Mouse (Mus musculus) left cerebral cortex, postnatal 25 days (tissue): ENCODE measurements around the gene 2700081O15Rik. TPM values are rescaled to one million over a fixed set of nuclear protein-coding genes. Genes with fewer than 3 reads are reported as not detected.
"Not testable (repeated sequence)": the region's sequence is repeated elsewhere in the genome, so short reads cannot be mapped to it uniquely, and the experiment has no call there.

ENCODE experiments used
- DNase-seq, 2 experiments: peaks; one replicate each; pipeline ENCODE4 v3.0.0; 2022; ENCODE audit warnings: low spot score in 2 of 2, mixed read lengths in 1 of 2
- intact Hi-C: fragments of 180-260 bp; cut with DNase I; formaldehyde crosslinking; loops from one replicate; pipeline ENCODE4 v1.15.1; 2025
- total RNA-seq, 2 experiments: library from RNA; stranded (reverse); gene quantifications; 2 replicates each; pipeline ENCODE4 v1.2.3; 2021

Gene 2700081O15Rik
- total RNA-seq, result 10 to 100 TPM; 36.0 to 36.2 TPM

DNA sequence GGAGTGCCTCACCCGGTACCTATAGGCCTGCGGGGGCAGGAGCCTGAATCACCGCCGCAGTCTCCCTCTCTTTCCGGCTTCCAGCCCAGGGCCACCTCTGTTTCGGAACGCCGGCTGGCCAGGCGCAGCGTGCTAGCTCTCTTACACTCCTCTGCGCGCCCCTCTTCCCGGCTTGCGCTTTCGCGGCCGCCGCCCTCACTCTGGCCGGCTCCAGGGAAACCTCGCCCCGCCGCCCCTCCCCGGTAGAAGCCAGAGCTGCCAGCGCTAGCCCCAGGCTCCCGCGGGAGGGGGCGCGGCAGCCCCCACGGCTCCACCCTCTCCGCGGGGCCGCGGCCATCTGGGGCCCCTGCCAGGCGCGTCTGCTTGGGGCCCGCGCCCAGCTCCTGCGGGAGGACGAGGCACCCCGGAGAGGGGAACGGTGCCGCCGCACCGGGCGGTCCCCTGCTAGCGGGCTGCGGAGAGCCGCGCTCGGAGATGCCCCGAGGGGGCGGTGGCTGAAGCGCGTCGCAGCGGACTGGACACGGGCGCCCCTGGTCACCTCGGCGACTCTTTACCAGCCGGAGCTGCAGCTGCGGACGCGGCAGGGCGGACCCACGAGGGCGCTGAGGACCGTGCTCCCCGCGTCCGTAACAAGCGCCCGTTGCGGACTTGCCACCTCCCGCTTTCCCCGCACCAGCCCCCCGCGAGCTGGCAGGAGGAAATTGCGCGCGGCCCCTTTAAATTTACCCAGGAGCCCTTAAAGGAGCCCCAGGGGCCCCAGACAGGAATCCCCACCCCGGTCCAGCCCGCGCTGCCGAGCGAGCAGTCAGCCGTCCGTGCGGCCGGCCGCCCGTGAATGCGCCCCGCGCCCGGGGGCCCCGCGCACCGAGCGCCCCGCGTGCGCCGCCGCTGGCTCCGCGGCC, at the start of gene 2700081O15Rik:
2700081O15Rik (plus strand) TSS at position 792 of the 902 bp plus-strand sequence.
- intact Hi-C loops, result loop anchor here (2.0 to 10.0 kb wide), 4 partner anchors 34 to 362 kb away; partner anchors contain the start of genes Macrod1, Naa40 and Spindoc
- DNase-seq, result peak; percentile 74 to 76

GRCm38 (mm10) chr19:7369469-7369868, 48.0 kb upstream of the 2700081O15Rik start:
- DNase-seq, intact Hi-C loops: not testable (repeated sequence)

DNA sequence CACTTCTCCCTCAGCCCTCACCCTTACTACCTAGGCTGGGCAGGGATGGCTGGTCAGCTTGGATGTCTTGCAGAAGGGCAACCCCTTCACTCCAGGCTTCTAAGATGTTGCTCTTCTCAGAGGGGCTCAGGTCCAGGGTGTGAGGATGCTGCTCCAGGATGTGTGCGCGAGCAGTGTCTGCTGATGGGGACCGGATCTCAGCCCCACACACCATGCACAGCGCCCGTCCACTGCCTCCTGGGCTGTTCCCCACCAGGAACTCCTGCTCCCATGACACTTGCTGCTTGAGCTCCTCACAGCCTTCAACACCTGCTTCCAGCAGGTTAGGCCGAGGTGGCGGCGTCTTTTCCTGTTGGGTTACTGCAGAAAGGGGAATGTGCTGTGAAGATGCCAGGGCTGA, 42.9 kb upstream of the 2700081O15Rik start:
- intact Hi-C loops, result no loop called here
- no peak for DNase-seq

- DNase-seq, result no peak
- intact Hi-C loops, result no loop called here
Observed at GRCm38 (mm10) chr19:7377639-7378038, 39.8 kb upstream of the 2700081O15Rik start.

DNA sequence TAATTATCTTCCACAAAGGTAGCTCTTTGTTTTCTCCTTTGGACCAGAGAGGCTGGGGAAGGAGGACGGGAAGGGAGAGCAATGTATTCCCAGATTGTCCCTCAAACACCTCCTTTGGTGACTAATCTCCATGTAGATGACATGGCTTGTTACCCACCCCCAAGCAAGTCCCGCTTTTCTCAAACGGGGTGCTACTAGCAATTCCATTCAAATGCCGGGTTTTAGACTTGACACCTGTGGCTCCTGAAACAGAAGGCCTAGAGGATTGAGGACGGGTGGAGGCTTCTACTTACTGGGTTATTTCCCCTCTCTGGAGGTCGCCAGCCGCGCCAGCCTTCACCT, 35.5 kb upstream of the 2700081O15Rik start:
- DNase-seq, result peak in 1 of 2 experiments; percentile 39
- intact Hi-C loops, result loop anchor here (2.0 kb wide), 1 partner anchor 35 kb away; the partner anchor contains the start of gene 2700081O15Rik

DNA sequence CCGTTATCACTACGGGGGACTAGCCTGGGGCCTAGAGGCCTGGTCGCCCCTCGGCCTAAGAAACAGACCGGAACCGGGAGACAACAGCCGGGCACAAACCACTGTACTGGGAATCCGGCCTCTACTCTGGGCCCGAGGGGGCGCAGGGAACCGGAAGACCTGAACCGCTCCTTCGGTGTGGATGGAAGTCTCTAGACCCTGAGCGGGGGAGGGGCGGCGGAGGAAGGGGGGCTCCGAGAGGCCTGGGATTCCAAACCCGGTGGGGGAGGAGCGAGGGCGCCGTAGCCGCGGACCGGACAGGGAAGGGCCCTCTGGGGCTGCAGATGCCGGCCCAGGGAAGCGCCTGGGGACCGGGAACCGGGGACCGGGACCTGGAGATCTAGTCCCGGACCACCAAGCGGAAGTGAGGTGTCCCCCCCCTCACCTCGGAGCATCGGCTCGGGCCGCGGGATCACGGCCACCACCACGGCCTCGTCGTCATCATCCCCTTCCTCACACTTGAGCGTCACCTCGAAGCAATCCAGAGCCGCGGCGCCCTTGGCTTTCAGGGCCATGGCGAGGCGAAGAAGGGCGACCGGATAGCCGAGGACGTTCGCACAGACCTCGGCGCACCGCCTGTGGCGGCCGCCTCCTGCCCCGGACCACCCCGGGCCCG, 35.0 kb upstream of the 2700081O15Rik start:
- peak; percentile 42 to 46 for DNase-seq
- intact Hi-C loops, result loop anchor here (2.0 kb wide), 1 partner anchor 34 kb away; the partner anchor contains the start of gene 2700081O15Rik

DNA sequence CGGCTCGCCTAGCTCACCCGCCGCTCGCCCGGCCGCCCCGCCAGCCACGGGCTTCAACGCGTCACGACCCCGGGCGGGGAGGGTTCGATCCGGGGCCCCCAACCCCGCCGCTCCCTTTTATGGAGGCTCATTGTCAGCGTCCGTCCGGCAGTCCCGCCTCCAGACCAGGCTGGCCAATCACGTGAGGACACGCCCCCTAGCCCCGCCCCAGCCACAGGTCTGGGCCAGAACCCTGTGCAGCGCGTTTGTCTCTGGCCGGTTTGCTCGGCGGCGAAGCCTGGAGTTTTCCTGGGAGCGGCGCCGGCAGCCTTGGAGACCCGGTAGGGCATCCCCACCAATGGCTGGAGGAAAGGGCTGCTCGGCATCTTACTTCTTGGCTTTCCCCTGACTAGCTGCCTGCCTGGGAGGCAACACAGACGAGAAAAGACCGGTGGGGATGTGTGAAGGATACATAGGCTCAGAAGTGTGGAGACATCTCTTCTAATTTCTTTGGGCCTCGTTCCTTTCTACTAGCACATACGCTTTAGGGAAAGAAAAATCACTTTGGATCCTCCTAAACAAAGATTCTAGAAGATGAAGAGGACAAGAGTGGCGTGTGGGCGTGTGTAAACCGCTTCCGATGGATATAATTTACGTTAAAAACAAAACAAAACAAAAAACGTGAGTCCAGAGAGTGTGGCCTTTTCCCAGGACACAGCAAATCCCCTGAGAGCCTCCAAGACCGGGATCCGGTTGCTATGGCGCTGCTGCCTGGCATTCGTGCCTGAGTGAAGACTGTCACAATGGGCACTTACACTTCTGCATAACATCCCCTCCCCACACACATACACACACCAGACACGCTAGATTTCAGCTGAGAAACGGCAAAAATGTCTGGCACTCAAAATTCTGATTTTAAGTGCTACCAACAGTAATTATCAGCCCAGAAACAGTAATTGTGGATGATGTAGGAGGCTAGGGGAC, 34.2 kb upstream of the 2700081O15Rik start, which contains the start of gene Spindoc:
Spindoc (minus strand) TSS at position 92 of the 963 bp plus-strand sequence.
- intact Hi-C loops, result loop anchor here (2.0 kb wide), 1 partner anchor 34 kb away; the partner anchor contains the start of gene 2700081O15Rik
- DNase-seq, result peak; percentile 98

- DNase-seq, result no peak
- intact Hi-C loops, result no loop called here
Observed at GRCm38 (mm10) chr19:7386042-7386441, 31.4 kb upstream of the 2700081O15Rik start.

DNA sequence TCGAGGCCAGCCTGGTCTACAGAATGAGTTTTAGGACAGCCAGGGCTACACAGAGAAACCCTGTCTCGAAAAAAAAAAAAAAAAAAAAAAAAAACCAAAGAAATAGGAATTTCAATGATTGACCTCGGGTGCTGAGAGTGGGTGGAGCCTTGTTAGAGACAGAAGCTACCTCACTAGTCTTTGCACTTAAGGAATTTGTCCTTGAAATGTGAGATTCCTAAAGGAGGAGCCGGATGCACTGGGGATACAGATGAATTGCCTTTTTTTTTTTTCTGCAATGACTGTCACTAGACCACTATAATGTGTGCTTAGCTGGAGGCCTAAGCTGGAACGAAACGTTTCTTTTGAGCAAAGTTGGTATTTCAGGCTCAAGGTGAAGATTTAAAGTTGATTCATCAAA, 28.9 kb upstream of the 2700081O15Rik start:
- no peak for DNase-seq
- intact Hi-C loops, result no loop called here

GRCm38 (mm10) chr19:7396867-7397826, 20.3 kb upstream of the 2700081O15Rik start:
- not testable (repeated sequence) for DNase-seq

DNA sequence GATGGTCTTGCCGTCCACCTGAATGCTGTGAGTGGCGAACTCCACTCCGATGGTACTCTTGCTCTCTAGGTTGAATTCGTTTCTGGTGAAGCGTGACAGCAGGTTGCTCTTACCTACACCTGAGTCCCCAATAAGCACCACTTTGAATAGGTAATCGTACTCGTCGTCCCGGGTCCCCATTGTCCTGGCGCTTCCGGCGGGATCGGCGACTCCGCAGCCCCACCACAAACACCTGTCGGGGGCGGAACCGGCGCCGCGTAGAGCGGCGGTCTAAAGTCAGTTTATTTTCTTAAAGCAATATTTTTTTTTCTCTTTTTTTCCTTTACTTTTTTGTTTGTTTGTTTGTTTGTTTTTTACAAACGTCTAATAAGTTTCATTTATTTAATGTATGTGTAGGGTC, 18.5 kb upstream of the 2700081O15Rik start:
- DNase-seq, intact Hi-C loops: not testable (repeated sequence)

More at GRCm38 (mm10) chr19:7396867-7397826, 20.3 kb upstream of the 2700081O15Rik start:
- intact Hi-C loops, result not testable (repeated sequence)

GRCm38 (mm10) chr19:7400635-7401034, 16.8 kb upstream of the 2700081O15Rik start:
- DNase-seq, result no peak
- intact Hi-C loops, result no loop called here

DNA sequence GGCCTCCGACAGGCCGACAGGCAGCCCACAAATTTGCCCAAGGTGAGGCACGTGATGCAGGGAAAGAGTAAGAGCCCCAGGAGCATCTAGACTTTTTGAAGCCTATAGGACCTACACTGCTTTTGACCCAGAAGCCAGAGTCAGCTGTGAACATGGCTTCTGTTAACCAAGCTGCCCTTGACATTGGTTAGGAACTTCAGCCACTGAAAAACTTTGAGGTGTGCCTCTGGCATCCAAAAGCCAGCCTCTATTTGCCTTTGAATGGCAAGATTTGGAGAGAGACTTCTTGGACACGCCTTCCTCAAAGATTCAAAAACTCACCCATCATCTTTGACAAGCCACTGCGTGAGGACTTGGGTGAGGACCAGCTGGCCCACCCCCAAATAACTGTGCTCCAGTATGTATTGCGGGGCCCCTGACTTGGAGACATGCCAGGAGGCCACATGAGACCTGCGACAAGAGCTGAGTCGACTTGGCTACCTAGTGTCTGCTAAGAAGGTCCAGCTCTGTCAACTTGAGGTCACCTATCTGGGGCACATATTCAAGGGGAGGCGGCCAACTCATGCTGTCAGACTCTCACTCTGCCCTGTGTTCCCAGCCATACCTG, 12.7 kb upstream of the 2700081O15Rik start:
- no peak for DNase-seq
- intact Hi-C loops, result no loop called here

GRCm38 (mm10) chr19:7412361-7412760, 5.1 kb upstream of the 2700081O15Rik start:
- intact Hi-C loops, result loop anchor here (10.0 kb wide), 1 partner anchor 358 kb away; the partner anchor contains the start of gene Macrod1
- DNase-seq, result no peak

DNA sequence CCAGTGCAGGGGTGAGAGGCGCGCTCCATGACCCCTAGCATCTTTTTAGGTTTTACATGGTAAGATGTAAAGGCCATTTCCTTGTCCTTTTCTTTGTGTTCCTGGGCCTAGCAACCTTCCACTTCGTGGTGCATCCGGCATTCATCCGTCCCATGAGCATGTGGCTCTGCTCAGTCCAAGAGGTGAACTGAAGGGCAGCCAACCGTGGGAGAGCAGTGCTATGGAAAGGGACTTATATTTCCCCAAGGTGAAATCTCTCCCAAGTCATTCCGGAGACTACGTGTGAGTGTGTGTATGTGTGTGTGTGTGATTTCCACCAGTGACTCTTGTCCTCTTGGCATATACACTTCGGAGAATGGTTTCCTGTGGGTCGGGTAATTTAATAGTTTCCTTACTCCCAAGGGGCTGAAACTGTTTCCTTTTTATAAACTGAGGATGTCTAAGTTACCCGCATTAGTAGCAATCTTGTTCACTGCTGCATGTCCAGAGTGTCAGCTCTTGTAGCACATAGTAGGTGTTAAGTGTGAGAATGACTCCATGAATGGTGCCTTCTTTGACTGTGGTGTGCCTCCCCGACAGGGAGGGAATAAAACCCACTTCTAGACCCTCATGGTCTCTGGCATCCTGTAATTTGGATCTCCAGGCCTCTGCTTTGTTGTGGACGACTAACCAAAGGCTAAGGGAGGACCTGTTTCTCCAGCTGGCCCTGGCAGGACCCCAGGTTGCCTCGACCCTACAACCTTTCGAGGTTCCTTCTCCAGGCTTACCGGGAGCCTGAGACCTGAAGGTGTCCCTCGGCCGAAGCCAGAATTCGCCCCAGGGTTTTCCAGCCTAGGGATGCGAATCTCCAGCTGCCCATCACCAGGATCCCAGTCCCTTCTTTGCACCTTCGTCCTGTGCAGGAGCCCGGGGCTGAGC, 1.2 kb upstream of the 2700081O15Rik start:
- intact Hi-C loops, result loop anchor here (2.0 to 10.0 kb wide), 4 partner anchors 33 to 361 kb away; partner anchors contain the start of genes Macrod1, Naa40 and Spindoc
- no peak for DNase-seq
